Mouse (Mus musculus) C2C12 (cell line): ENCODE measurements around the gene Thrb.

Experiments
- CTCF ChIP-seq: IDR thresholded peaks from one replicate; pipeline ENCODE4 v1.5.1; 2011; ENCODE audit not compliant: control insufficient read depth, insufficient read depth, insufficient read length
- MAX ChIP-seq: IDR thresholded peaks from one replicate; pipeline ENCODE4 v1.6.1; 2011; ENCODE audit warnings: mild to moderate bottlenecking, control low read depth
- MYOG ChIP-seq: IDR thresholded peaks from one replicate; pipeline ENCODE4 v1.6.1; 2011; ENCODE audit not compliant: control insufficient read depth, insufficient read length; ENCODE audit errors: extremely low read depth

- TF ChIP-seq CTCF (no peak), MAX (no peak), MYOG (no peak)
Measured at GRCm38 (mm10) chr14:17975786-17976185, 315.7 kb downstream of the Thrb start.
